Mouse (Mus musculus) forebrain, embryonic 13.5 days (tissue): ENCODE results near the gene Olfr1417. TPM values are rescaled to one million over a fixed set of nuclear protein-coding genes. Genes with fewer than 3 reads are reported as not detected.
"Not testable (repeated sequence)": the region's sequence is repeated elsewhere in the genome, so short reads cannot be mapped to it uniquely, and the experiment has no call there.

Experiments
- ATAC-seq: fragments of 200-750 bp; cut with Nextera tagmentation; 2 replicates; pipeline ENCODE4 v1.8.0; 2017
- H3K27ac ChIP-seq: fragments of 300-500 bp; sonication (generic); 2 replicates; pipeline ENCODE4 v1.5.1; 2015; ENCODE audit warnings: inconsistent platforms, mild to moderate bottlenecking, moderate library complexity
- H3K27me3 ChIP-seq: fragments of 300-500 bp; sonication (generic); 2 replicates; pipeline ENCODE4 v1.6.1; 2015; ENCODE audit warnings: mild to moderate bottlenecking, inconsistent platforms
- H3K36me3 ChIP-seq: fragments of 300-500 bp; sonication (generic); 2 replicates; pipeline ENCODE4 v1.6.1; 2015; ENCODE audit warnings: mild to moderate bottlenecking, inconsistent platforms; ENCODE audit not compliant: poor library complexity, severe bottlenecking
- H3K4me1 ChIP-seq: fragments of 300-500 bp; sonication (generic); 2 replicates; pipeline ENCODE4 v1.6.1; 2015; ENCODE audit warnings: inconsistent platforms
- H3K4me2 ChIP-seq: fragments of 300-500 bp; sonication (generic); 2 replicates; pipeline ENCODE4 v1.6.1; 2015; ENCODE audit warnings: inconsistent platforms, mild to moderate bottlenecking, moderate library complexity
- H3K4me3 ChIP-seq: fragments of 300-500 bp; sonication (generic); 2 replicates; pipeline ENCODE4 v1.5.1; 2015; ENCODE audit warnings: mild to moderate bottlenecking, inconsistent platforms
- H3K9ac ChIP-seq: fragments of 300-500 bp; sonication (generic); 2 replicates; pipeline ENCODE4 v1.6.1; 2015; ENCODE audit warnings: mild to moderate bottlenecking, inconsistent platforms
- H3K9me3 ChIP-seq: fragments of 300-500 bp; sonication (generic); replicated peaks from 2 replicates; pipeline ENCODE4 v1.6.1; 2016; ENCODE audit warnings: inconsistent platforms
- WGBS: fragments of 180-500 bp; shearing (Covaris S2); methylation state at CpG from one replicate; pipeline ENCODE4 v1.1.7; 2015; 5-methylcytosine and 5-hydroxymethylcytosine counted together
- polyA plus RNA-seq: library from polyadenylated mRNA; unstranded; fragments of >200 nt; fragmentation: Nextera tagmentation; extraction: Ambion mirVana; gene quantifications from 2 replicates; pipeline ENCODE4 v1.2.1, GENCODE M21; 2015

Olfr1417 gene
- polyA plus RNA-seq, result 0.12 TPM in 1 of 2 replicates, not detected in the other

DNA sequence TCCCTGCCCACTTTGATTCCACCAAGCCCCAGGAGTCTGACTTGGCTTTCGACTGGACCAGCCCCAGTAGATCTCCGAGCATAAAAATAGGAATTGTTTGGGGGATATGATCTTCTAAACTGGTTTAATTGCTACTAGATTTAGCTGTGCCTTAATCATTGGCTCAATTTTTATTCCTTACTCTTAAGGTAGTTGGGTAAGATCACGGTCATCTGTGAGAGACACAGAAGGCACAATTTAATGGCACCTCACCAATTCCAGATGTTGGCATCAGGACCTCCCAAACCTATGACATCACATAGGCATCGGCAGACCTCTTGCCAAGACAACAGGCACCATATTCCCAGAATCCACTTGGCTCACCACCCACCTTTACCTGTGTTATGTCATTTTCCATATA, at the start of gene Olfr1417:
Gene Olfr1417, minus strand, starts transcription at position 101 of the 400 bp plus-strand sequence.
- 86% methylated on average over 4 of the region's 4 CpGs for WGBS
- H3K9ac ChIP-seq, result no peak within 1 kb of the TSS
- no peak within 1 kb of the TSS for H3K4me2 ChIP-seq
- no peaks in the 10 kb centered on the region for H3K4me1 ChIP-seq
- no peaks in the 10 kb centered on the region for H3K27me3 ChIP-seq
- H3K36me3 ChIP-seq, result no peaks in the 10 kb centered on the region
- H3K27ac ChIP-seq, result no peak within 1 kb of the TSS
- no peak within 1 kb of the TSS for H3K4me3 ChIP-seq
- no peak for ATAC-seq
- H3K9me3 ChIP-seq, result no peaks in the 10 kb centered on the region

DNA sequence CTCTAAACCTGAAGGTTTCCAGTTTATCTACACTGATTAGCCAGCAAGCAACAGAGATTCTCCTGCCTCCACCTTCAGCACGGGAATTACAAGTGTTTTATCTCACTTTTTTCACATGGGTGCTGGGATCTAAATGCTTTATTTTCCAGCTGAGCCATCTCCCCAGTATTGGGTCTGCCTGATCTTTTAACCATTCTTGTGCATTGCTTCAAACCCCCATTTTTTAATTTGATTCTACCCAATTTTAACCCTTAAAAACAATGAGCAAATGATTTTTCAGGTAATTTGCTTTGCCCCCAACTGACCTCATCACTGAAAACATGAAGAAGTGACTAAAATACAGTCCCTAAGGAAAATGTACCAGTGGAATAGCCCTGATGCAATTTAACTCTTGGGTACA, 47.2 kb upstream of the Olfr1417 start, which contains the start of gene Olfr1420:
Gene Olfr1420, plus strand, starts transcription at position 301 of the 400 bp plus-strand sequence.
- Histone ChIP-seq H3K27ac (no peak within 1 kb of the TSS), H3K27me3 (no peaks in the 10 kb centered on the region), H3K9ac (no peak within 1 kb of the TSS), H3K9me3 (no peaks in the 10 kb centered on the region), H3K4me1 (no peaks in the 10 kb centered on the region), H3K36me3 (no peaks in the 10 kb centered on the region), H3K4me3 (no peak within 1 kb of the TSS), H3K4me2 (no peak within 1 kb of the TSS)
- 70% methylated on average over 1 of the region's 1 CpGs for WGBS
- ATAC-seq, result no peak

DNA sequence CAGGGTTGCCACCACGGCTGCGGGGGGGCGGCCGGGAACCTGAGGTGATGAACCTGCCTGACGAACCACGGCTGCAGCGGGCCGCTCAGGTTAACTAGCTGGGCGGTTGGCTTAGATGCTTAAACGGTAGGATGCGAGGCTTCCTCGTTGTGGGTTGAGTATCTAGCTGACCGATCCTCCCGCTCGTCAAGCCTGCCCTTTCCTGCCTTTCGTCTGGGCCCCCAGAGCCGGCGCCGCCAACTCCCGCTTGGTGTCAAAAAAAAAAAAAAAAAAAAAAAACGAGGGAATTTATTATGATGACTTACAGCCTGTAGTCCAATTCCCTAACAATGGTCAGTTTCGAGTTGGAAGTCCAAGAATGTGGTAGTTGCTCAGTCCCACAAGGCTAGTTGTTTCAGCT, 39.4 kb upstream of the Olfr1417 start:
- not testable (repeated sequence) for H3K9ac ChIP-seq, H3K4me2 ChIP-seq, H3K4me1 ChIP-seq, H3K9me3 ChIP-seq, H3K4me3 ChIP-seq, ATAC-seq, H3K27ac ChIP-seq, H3K27me3 ChIP-seq, H3K36me3 ChIP-seq
- 60% methylated on average over 22 of the region's 22 CpGs for WGBS

DNA sequence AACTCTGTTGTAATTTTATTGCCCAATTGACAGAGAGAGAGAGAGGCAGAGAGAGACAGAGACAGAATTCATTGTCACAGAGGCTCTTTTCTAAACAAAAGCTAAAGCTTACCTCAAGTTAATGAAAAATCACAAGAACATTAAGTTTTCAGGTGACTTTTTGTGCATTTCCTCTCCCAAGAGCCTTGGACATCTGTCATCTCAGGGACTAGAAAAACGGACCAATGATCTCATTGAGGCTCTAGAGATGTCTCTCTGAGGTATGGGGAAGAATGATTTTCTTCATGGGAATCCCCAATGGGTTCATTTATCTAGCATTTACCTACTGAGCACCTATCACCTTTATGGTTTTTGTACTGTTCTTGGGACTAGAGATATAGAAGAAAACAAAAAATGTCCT, 36.0 kb upstream of the Olfr1417 start, which contains the start of gene Olfr1419:
Gene Olfr1419, minus strand, starts transcription at position 101 of the 400 bp plus-strand sequence.
- ATAC-seq, result no peak
- H3K4me2 ChIP-seq, result no peak within 1 kb of the TSS
- H3K36me3 ChIP-seq, result no peaks in the 10 kb centered on the region
- H3K4me3 ChIP-seq, result no peak within 1 kb of the TSS
- no peak within 1 kb of the TSS for H3K27ac ChIP-seq
- no peaks in the 10 kb centered on the region for H3K4me1 ChIP-seq
- H3K27me3 ChIP-seq, result no peaks in the 10 kb centered on the region
- no peak within 1 kb of the TSS for H3K9ac ChIP-seq
- 41% methylated on average over 1 of the region's 1 CpGs for WGBS
- H3K9me3 ChIP-seq, result no peaks in the 10 kb centered on the region

DNA sequence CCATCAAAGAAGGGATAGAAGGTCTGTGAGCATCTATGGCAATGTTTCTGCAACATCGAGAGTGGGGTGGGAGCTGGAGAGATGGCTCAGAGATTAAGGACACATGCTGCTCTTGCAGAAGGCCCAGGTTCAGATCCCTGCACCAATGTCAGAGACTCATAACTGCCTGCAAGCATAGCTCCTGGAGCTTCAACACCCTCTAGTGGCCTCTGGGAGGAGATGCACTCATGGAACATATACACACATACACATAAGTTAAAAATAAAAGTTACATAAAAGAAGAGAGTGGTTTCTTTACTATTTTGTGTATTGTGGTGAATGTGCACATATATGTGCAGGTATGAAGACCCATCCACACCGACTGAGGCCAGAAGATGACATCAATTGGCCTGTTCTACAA, 28.8 kb upstream of the Olfr1417 start:
- H3K27me3 ChIP-seq, result no peaks in the 10 kb centered on the region
- no peak for ATAC-seq
- H3K9ac ChIP-seq, result no peak overlapping the region
- H3K4me1 ChIP-seq, result no peaks in the 10 kb centered on the region
- 87% methylated on average over 2 of the region's 2 CpGs for WGBS
- H3K4me3 ChIP-seq, result no peak overlapping the region
- H3K36me3 ChIP-seq, result no peaks in the 10 kb centered on the region
- no peak overlapping the region for H3K4me2 ChIP-seq
- H3K9me3 ChIP-seq, result peaks cover 9% of the 10 kb centered on the region
- no peak overlapping the region for H3K27ac ChIP-seq

DNA sequence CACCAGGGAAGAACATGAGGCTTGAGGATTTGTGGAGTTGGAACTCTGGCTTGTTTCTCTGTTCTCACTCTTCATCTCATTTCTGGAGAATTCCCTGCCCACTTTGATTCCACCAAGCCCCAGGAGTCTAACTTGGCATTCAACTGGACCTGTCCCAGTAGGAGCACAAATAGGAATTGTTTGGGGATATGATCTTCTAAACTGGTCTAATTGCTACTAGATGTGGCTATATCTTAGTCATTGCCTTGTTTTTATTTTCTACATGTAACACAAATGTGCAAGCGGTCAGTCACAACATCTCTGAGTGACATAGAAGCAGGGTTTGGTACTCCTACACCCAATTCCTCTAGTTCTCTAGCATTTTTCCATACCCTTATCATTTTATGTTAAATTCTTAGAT, 21.9 kb upstream of the Olfr1417 start, which contains the start of gene Olfr1418:
Gene Olfr1418, minus strand, starts transcription at position 101 of the 400 bp plus-strand sequence.
- H3K36me3 ChIP-seq, result no peaks in the 10 kb centered on the region
- no peak for ATAC-seq
- H3K27ac ChIP-seq, result no peak within 1 kb of the TSS
- no peaks in the 10 kb centered on the region for H3K27me3 ChIP-seq
- H3K9ac ChIP-seq, result no peak within 1 kb of the TSS
- peaks cover 3% of the 10 kb centered on the region; the same call in 1 of the 2 replicates for H3K9me3 ChIP-seq
- WGBS, result 83% methylated on average over 1 of the region's 1 CpGs
- H3K4me1 ChIP-seq, result no peaks in the 10 kb centered on the region
- H3K4me3 ChIP-seq, result no peak within 1 kb of the TSS
- H3K4me2 ChIP-seq, result no peak within 1 kb of the TSS

DNA sequence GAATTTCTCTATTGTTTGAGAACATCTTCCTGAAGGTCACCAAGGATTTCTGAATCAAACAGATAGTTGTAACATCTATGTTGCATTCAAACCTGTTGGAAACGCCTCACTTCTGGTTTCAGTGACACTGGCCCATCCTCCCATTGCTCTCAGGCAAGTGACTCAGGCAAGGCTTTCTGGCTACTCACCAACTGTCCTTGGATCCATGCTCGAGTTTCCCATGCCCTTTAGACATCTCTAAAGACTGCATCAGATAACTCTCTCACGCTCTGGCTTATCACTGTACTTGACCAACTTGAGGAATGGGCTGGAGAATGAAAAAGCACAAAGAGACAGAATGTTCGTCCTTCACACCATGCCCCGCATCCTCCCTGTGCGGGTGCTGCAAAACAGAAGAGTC, 17.5 kb upstream of the Olfr1417 start:
- Histone ChIP-seq H3K4me3 (no peak overlapping the region), H3K4me2 (no peak overlapping the region), H3K9me3 (no peaks in the 10 kb centered on the region), H3K9ac (no peak overlapping the region), H3K27ac (no peak overlapping the region), H3K36me3 (no peaks in the 10 kb centered on the region), H3K4me1 (no peaks in the 10 kb centered on the region), H3K27me3 (no peaks in the 10 kb centered on the region)
- ATAC-seq, result no peak
- 83% methylated on average over 6 of the region's 6 CpGs for WGBS

DNA sequence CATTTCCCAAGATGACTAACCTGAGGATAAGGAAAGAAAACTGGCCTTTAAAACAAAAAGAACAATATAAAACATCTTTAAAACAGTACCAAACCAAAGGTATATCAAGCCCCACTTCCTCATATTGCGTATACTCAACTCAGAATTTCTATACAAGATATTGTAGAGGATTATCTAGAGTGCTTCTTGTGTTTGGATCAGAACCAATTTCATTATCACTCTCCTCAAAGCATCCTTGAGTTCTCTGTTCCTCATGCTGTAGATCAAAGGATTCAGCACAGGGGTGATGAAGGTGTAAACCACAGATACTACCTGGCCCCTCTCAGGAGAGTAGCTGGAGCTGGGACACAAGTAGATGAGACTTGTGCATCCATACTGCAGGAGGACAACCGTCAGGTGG, 15.8 kb upstream of the Olfr1417 start:
- ATAC-seq, result no peak
- no peak overlapping the region for H3K27ac ChIP-seq
- no peaks in the 10 kb centered on the region for H3K36me3 ChIP-seq
- H3K9ac ChIP-seq, result no peak overlapping the region
- 92% methylated on average over 2 of the region's 2 CpGs for WGBS
- H3K4me3 ChIP-seq, result no peak overlapping the region
- no peaks in the 10 kb centered on the region for H3K27me3 ChIP-seq
- H3K4me2 ChIP-seq, result no peak overlapping the region
- no peaks in the 10 kb centered on the region for H3K4me1 ChIP-seq
- no peaks in the 10 kb centered on the region for H3K9me3 ChIP-seq

DNA sequence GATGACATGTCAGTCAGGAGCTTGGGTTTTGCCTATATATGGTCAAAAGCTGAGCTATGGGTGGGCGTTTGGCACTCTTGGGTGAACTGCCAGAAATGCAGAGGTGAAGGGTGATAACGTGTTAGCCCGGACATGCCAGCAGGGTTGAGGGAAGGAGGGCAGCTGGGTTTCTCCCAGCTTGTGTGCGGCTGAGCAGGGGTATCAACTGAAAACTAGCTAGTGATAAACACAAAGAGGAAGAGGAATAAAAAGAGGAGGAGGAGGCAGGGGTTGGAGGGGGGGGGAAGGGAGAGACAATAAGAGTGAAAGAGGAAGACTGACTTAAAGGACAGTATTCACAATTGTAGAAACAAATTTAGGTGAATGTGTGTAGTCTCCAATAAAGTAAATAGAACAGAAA, 13.6 kb upstream of the Olfr1417 start:
- no peaks in the 10 kb centered on the region for H3K27me3 ChIP-seq
- H3K9me3 ChIP-seq, result no peaks in the 10 kb centered on the region
- no peak overlapping the region for H3K9ac ChIP-seq
- no peak overlapping the region for H3K27ac ChIP-seq
- H3K4me2 ChIP-seq, result no peak overlapping the region
- no peaks in the 10 kb centered on the region for H3K36me3 ChIP-seq
- WGBS, result 71% methylated on average over 4 of the region's 4 CpGs
- no peaks in the 10 kb centered on the region for H3K4me1 ChIP-seq
- no peak overlapping the region for H3K4me3 ChIP-seq
- ATAC-seq, result no peak

DNA sequence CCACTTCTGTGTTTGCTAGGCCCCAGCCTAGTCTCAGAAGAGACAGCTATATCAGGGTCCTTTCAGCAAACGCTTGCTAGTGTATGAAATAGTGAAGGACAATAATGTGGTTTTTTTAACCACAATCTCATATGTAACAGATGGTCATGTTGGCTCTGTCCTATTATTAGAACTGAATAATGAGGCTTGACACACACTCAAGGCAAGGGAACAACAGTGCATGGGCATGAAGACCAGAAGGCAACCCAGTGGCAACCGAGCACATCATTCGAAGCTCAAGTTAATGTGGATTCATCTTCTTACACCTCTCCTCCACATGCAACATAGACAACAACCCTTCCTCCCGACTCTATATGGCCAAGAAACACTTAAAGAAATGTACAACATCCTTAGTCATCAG, 7.3 kb upstream of the Olfr1417 start:
- H3K27me3 ChIP-seq, result no peaks in the 10 kb centered on the region
- WGBS, result 86% methylated on average over 4 of the region's 4 CpGs
- no peak overlapping the region for H3K4me2 ChIP-seq
- no peaks in the 10 kb centered on the region for H3K4me1 ChIP-seq
- no peaks in the 10 kb centered on the region for H3K9me3 ChIP-seq
- ATAC-seq, result no peak
- no peak overlapping the region for H3K9ac ChIP-seq
- no peak overlapping the region for H3K27ac ChIP-seq
- H3K4me3 ChIP-seq, result no peak overlapping the region
- no peaks in the 10 kb centered on the region for H3K36me3 ChIP-seq

DNA sequence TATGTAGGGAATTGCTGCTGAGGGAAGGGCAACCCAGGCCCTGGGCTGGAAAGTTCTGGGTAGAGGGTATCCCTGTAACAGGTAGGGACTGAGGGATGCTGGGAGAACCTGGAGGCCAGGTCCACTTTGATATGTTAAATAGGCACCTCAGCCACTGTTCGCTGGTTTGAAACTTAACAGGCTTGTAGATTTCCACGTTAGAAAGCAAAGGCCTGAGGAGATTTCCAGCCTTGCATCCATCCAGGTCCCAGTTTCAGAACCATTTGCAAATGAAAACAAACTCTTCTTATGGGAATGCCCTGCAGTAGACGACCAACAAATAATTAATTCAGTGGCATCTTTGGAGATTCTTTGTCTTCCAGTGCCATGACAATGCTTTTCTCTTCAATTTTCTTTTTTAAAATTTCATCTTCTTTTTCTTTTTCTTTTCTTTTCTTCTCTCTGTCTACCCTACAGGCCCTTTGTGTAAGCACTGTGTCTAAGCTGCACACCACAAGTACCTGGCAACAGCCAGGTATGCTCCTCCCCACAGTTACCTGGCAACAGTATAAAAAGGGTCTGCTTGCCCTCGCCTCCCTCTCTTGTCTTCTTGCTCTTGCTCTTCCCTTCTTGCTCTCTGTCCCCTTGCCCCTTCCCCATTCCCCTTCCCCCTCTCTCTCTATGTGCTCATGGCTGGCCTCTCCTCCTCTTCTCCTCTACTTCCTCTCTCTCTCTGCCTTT, 15.5 kb downstream of the Olfr1417 start:
- Histone ChIP-seq H3K27me3 (peaks cover 19% of the 10 kb centered on the region), H3K4me3 (no peak overlapping the region), H3K9me3 (no peaks in the 10 kb centered on the region), H3K9ac (no peak overlapping the region), H3K27ac (no peak overlapping the region), H3K4me1 (peaks cover 8% of the 10 kb centered on the region), H3K4me2 (no peak overlapping the region), H3K36me3 (no peaks in the 10 kb centered on the region)
- 31% methylated on average over 4 of the region's 4 CpGs for WGBS
- ATAC-seq, result no peak

DNA sequence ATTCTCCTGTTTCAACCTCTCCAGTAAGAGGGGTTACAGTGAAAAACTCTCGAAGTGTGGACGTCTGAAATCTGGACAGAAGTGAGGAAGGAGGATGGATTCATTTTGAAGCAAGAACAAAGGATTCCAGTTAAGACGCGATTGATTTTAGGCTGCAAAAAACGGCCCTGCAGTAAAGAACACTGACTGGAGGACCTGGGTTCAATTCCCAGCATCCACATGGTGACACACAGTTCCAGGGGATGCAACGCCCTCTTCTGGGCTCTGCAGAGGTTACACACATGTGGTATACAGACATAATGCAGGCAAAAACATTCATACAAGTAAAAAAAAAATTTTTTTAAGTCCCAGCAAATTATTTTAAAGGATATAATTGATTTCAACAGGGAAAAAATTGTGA, 18.8 kb downstream of the Olfr1417 start:
- peak overlapping the region; percentile 64; the same call in 1 of the 2 replicates for H3K4me3 ChIP-seq

DNA sequence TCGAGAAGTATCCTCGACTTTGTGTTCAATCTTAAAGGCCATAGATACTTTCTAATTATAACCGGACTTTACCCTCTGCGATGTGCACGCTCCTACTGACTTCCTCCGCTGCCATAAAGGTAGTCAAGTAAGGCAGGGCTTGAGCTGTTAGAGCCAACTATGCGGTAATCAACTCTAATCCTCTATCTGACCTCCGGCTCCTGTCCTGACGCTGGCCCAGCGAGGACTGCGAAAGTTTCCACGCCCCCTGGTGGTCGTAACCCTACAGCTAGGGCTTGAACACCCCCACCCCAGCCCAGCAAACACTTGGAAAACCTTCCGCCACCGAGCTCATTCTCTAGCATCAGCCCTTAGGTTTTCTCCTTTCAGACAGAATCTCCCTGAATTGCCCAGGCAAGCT, 19.2 kb downstream of the Olfr1417 start:
- ATAC-seq, result peak; percentile 73
- H3K27ac ChIP-seq, result no peak overlapping the region
- no peak overlapping the region for H3K9ac ChIP-seq
- H3K4me3 ChIP-seq, result peak overlapping the region; percentile 64
- peaks cover 49% of the 10 kb centered on the region for H3K27me3 ChIP-seq
- H3K36me3 ChIP-seq, result no peaks in the 10 kb centered on the region
- under 1% methylated on average over 15 of the region's 15 CpGs for WGBS
- H3K4me2 ChIP-seq, result peak overlapping the region; percentile 95
- H3K4me1 ChIP-seq, result peaks cover 12% of the 10 kb centered on the region
- no peaks in the 10 kb centered on the region for H3K9me3 ChIP-seq

More for the DNA sequence above, 18.8 kb downstream of the Olfr1417 start:
- Histone ChIP-seq H3K4me2 (peak overlapping the region; percentile 95), H3K27ac (no peak overlapping the region), H3K27me3 (peaks cover 45% of the 10 kb centered on the region), H3K36me3 (no peaks in the 10 kb centered on the region), H3K9ac (no peak overlapping the region), H3K4me1 (peaks cover 12% of the 10 kb centered on the region), H3K9me3 (no peaks in the 10 kb centered on the region)
- 31% methylated on average over 6 of the region's 6 CpGs for WGBS
- ATAC-seq, result no peak
